Mouse (Mus musculus) brain, adult 2 months (tissue): ENCODE measurements around the gene Fgfr2.

Experiments
- DNase-seq: peaks from one replicate; pipeline ENCODE4 v3.0.0; 2011; ENCODE audit warnings: low read depth, low spot score

The Fgfr2 gene

GRCm38 (mm10) chr7:132343900-132344299 is 779.2 kb downstream of the Fgfr2 start:
- DNase-seq: no peak

GRCm38 (mm10) chr7:132343146-132343545 is 780.0 kb downstream of the Fgfr2 start:
- no peak for DNase-seq

GRCm38 (mm10) chr7:132339041-132339839 is 783.9 kb downstream of the Fgfr2 start:
- no peak for DNase-seq

- DNase-seq: no peak
These were observed 784.8 kb downstream of the Fgfr2 start for GRCm38 (mm10) chr7:132338350-132338749.

DNA sequence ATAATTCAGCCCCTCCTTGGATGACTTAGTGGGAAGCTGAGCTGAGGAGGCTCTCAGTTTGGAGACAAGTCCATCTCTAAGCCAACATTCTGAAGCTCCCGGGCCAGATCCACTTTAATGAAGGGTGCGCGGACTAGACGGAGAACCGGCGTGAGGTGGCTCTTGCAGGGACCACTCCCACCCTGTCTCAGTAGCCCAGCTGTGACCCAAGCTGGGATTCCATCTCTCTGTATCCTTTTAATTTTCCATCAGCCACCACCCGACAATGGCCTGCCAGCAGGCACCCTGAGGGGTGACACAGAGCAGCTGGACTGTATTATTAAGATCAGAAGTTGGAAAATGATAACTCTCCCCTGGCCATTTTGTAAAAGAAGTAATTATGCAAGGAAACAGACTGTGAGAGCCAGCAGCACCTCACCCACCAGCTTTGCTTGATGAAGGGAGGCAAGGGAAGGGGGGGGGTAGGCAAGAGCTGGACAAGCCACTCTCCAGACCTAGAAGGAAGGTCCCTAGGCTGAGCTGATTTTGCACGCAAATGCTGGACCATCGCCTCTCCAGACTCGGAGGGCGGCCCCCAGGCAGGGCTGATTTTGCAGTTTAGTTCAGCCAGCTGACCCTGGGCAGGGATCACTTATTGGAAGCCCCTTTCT is 785.8 kb downstream of the Fgfr2 start:
- no peak for DNase-seq

- DNase-seq: peak; percentile 80
These were observed 786.4 kb downstream of the Fgfr2 start for GRCm38 (mm10) chr7:132336781-132337180.

- no peak for DNase-seq
These were observed 787.8 kb downstream of the Fgfr2 start for GRCm38 (mm10) chr7:132335367-132335766.

- DNase-seq: no peak
These were observed 790.1 kb downstream of the Fgfr2 start for GRCm38 (mm10) chr7:132333078-132333477.

GRCm38 (mm10) chr7:132332176-132332575 is 791.0 kb downstream of the Fgfr2 start:
- DNase-seq: no peak

- no peak for DNase-seq
These were observed 793.0 kb downstream of the Fgfr2 start for GRCm38 (mm10) chr7:132330179-132330578.

DNA sequence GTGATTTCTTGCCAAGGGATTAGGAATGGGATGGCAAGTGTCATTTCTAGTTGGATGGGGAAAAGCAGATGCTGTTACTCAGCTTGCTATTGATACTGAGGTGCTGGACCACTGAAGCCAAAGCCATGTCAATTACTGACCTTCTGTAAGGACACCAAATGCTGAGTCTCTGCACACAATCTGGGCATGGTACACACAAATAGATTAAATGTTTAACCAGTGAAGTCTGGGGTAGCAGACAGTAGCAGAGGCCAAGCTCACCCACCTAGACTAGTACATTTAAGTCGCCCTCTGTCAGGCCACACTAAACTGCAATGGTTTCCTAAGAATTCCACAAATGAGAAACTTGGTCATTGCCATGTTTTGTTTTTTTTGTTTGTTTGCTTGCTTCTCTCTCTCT is 794.5 kb downstream of the Fgfr2 start:
- DNase-seq: no peak

- peak; percentile 86 for DNase-seq
These were observed 797.4 kb downstream of the Fgfr2 start for GRCm38 (mm10) chr7:132325549-132326331.

- no peak for DNase-seq
These were observed 799.7 kb downstream of the Fgfr2 start for GRCm38 (mm10) chr7:132323430-132323829.

DNA sequence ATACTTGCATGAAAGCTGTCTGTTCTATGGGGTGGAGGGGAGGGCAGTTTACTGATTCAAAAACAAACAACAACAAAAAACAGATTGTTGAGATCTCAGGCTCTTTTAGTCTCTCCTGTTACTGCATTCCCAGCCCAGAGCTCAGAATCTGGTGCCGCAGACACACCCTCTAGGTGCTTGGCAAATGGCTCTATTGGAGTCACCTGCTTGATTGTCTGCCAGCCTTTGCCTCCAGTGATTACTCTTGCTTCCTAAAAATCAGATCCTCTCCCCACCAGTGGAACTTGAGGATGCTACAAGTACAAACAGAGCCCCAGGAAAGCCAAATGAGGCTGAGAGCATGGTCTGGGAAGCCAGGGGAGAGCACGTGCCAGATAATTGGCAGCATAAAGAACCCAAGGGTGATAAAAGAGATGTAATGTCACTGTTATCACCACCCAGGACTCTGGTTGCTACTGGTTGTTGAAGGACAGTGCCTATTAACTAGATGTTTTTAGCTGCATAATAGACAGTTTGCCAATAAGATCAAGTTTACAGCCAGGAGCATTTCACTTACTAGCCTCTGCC is 801.7 kb downstream of the Fgfr2 start:
- no peak for DNase-seq

GRCm38 (mm10) chr7:132317036-132317541 is 806.1 kb downstream of the Fgfr2 start, which contains the start of gene Chst15:
Gene Chst15, minus strand, starts transcription at chr7:132317228.
- peak; percentile 81 for DNase-seq

DNA sequence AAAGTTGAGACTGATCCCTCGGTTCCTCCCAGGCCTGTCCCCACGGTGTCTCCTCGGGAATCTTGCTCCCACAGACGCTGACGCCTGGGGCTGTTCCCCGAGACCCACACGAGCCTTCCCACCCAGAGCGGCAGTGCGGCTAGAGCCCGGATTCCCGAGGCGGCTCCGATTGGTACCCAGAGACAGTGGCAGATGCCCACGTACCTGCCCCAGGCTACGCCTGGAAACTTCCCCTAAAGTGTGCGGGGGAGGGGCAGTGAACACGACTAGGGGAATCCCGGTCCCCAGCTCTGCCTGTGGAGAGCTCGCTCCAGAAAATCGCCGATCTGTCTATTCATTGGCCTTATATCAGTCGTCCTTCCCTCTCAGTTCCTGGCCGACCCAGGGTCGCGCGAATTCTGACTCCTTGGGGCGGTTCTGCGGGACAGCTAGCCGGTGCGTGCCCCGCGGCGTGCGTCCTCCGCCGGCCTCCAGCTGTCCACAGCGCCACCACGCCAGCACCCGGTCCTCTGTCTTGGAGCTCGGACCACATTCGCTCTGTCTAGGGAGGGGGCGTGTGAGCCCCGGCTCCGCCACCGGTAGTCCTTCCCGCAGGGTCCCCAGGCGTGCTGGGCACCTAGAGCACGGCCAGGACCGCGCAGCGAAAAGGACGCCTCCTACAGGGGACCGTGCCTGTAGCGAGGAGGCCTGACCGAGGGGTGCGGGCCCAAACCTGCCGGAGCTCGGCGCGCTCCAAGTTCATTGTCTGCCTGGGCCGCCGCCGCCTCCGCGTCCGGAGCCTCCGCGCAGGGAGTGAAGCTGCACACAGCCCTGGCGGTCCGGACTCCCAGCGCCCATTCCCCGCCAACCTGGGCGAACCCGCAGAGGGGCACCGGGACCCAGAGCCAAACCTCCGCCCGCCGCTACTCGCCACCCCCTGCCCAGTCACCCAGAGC is 806.8 kb downstream of the Fgfr2 start:
- DNase-seq: peak; percentile 72

DNA sequence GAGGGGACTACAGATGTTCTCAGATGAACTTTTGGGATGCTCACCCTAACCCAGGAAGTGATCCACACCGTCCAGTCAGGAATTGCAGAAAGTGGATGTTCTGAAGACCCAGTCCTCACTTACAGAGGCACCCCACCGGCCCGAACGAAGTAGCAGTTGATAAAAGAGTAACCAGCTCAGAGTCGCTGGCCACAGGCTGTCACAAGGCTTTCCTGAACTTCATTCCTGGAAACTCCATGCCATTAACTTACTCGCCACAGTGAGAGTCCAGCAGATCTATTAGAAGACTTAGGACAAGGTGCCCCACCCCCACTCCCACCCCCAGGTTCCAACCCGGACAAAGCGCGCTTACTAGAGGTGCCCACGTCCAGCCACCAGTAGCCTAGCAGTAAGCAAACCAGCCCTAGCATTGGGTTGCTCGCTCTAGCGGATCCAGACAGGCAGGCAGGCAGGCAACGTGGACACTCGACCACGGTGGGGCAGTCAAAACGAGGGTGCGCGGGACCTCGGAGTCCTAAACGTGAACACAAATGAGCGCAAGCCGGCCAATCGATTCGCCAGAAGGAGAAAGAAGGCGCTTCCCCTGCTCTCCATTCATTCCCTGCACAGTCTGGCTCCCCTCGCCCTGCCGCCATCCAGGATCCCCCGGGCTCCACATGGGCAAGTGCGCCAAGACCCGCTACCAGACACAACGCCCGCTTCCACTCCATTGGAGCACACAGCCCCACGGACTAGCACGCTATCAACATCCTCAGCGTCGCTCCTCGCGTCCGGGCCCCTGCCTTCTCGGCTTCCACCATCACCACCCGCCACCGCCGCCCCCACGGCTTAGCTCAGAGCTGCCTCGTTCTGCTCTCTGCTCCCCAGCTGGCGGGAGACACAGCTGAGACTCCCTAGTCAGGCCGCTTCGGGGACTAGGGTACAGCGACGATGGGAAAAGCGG is 807.7 kb downstream of the Fgfr2 start:
- peak; percentile 92 for DNase-seq

GRCm38 (mm10) chr7:132312396-132312795 is 810.8 kb downstream of the Fgfr2 start:
- DNase-seq: peak; percentile 88

GRCm38 (mm10) chr7:132308537-132309191 is 814.5 kb downstream of the Fgfr2 start:
- DNase-seq: no peak
